Mouse (Mus musculus): ENCODE data around the gene Casc3.
"Not testable (repeated sequence)": the region's sequence is repeated elsewhere in the genome, so short reads cannot be mapped to it uniquely, and the experiment has no call there.

Casc3 gene

GRCm38 (mm10) chr11:98790631-98791205 lies 14.0 kb upstream of the Casc3 start:
- DNase-seq: no peak

- DNase-seq: no peak
Measured at GRCm38 (mm10) chr11:98791448-98791847, 13.3 kb upstream of the Casc3 start.

DNA sequence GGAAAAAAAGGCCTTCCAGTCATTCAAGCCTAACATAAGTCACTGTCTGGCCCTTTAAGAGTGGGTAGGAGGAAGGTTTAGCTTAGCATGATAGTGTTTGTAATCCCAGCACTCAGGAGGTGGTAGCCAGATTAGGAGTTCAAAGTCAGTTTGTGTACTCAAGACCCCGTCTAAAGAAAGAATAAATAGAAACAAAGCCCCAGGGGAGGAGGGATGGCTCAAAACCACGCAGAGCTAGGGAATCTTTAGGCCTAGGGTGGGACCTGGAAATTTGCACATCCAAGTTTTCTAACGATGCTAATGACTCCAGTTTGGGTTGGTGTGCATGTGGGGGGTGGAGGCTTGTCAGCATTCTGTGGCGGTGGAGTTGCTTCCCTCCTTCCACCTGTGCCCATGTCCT lies 12.6 kb upstream of the Casc3 start:
- DNase-seq: no peak

- no peak for DNase-seq
Measured at GRCm38 (mm10) chr11:98794469-98795014, 10.2 kb upstream of the Casc3 start.

DNA sequence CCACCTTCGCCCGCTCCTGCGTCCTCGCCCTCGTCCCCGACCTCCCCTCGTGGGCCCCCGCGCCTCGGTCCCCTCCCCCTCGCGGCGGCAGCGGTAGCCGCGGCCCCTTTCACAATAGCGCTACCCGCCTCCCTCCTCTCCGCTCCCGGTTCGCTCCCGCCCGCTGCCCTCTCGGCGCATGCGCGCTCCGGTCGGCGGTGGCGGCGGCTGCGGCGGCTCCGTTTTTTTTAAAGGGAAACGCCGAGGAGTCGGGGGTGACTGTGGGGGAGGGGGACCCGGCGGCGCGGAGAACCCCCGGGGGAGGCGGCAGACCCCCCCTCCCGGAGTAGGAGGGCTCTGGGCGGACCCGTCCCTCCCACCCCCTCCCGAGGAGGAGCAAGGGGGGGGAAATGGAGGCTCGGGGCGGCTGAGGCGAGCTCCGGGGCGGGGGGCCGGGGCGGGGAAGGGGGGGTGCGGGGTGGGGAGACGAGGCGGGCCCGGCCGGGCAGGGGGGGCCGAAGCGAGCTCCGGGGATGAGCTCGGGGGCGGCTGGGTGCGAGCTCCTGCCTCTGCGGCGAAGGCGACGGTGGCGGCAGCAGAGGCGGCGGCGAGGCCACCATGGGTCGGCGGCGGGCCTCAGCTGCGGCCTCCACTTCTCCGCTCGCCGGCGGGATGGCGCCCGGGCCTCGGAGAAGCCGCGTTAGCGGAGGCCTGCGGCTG lies 9.5 kb upstream of the Casc3 start, which contains the start of gene Msl1:
TSS of gene Msl1 (plus strand) at position 502 of the 699 bp plus-strand sequence.
- peak; percentile 93 for DNase-seq

DNA sequence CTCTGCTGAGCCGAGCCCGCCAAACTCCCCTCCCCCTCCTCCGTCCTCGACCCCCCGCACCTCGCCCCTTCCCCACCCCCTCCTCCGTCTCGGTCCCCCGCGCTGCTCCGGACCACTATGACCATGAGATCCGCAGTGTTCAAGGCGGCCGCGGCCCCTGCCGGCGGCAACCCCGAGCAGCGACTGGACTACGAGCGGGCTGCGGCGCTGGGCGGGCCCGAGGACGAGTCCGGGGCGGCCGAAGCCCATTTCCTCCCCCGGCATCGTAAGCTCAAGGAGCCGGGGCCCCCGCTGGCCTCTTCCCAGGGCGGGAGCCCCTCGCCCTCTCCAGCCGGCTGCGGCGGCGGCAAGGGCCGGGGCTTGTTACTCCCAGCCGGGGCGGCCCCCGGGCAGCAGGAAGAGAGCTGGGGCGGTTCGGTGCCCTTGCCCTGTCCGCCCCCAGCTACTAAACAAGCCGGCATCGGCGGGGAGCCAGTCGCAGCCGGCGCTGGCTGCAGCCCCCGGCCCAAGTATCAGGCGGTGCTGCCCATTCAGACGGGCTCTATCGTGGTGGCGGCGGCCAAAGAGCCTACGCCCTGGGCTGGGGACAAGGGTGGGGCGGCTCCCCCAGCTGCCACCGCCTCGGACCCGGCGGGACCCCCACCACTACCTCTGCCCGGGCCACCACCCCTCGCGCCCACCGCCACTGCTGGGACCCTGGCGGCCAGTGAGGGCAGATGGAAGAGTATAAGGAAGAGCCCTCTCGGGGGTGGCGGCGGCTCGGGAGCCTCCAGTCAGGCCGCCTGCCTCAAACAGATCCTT lies 8.8 kb upstream of the Casc3 start:
- peak; percentile 64 for DNase-seq

DNA sequence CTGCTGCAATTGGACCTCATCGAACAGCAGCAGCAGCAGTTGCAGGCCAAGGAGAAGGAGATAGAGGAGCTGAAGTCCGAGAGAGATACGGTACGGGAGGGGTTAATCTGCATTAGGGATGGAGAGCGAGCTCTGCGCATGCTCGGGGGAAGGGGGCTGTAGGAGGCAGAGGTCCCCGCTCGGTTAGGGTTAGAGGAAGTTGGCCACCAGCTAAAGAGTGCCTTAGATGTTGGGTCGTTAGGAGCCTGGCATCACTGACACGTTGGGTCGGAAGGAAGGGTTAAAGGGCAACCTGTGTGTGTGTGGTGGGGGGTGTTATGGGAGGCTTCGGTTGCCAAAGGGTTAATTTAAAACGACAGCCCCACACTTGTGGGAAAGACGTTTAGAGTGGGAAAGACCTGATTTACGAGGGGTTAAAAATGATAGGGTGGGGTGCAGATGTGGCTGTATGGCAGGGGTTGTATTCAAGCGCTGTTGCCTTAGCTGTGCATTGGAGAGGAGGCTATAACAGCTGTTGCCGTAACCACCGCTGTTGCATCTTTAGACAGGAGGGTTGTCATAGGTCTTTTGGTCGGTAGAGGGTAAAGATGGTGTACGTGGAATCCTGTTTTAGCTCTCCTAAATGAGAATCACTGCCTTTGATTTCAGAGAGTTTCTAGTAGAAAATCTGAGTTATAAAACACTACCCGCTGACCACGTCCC lies 8.0 kb upstream of the Casc3 start:
- DNase-seq: peak; percentile 82

GRCm38 (mm10) chr11:98797306-98797705 lies 7.4 kb upstream of the Casc3 start:
- no peak for DNase-seq

GRCm38 (mm10) chr11:98797909-98798308 lies 6.8 kb upstream of the Casc3 start:
- no peak for DNase-seq

- DNase-seq: no peak
Measured at GRCm38 (mm10) chr11:98808417-98808816, 3.7 kb downstream of the Casc3 start.

DNA sequence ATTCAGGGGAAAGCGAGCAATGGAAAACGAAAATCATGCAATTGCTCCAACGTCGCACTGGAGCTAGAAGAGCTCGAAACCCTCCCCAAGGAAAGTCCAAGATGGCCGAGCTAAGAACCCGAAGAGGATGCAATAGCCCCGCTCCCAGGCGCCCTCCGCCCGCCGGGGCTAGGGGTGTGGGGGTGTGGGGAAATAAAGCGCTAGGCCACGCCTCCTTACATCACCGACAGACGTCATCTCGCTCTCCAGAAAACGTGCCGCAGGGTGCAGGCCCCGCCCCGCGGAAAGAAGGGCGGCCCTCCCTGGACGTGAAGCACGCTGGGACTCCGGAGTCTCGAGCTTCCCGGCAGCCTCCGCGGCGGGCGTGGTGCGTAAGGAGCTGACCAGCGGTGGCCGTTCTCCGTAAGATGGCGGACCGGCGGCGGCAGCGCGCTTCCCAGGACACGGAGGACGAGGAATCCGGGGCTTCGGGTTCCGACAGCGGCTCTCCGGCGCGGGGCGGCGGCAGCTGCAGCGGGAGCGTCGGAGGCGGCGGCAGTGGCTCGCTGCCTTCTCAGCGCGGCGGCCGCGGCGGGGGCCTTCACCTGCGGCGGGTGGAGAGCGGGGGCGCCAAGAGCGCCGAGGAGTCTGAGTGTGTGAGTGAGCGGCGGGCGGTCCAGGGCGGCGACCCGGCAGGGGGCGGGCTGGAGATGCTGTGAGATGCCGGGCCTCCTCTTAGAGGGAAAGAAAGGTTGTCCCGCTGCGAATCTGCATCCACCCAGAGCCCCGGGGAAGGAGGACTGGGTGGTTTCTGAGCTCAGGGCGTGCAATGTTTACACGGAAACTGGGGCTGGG lies 5.0 kb downstream of the Casc3 start:
- DNase-seq: peak; percentile 99

- DNase-seq: no peak
Measured at GRCm38 (mm10) chr11:98810686-98811085, 6.0 kb downstream of the Casc3 start.

DNA sequence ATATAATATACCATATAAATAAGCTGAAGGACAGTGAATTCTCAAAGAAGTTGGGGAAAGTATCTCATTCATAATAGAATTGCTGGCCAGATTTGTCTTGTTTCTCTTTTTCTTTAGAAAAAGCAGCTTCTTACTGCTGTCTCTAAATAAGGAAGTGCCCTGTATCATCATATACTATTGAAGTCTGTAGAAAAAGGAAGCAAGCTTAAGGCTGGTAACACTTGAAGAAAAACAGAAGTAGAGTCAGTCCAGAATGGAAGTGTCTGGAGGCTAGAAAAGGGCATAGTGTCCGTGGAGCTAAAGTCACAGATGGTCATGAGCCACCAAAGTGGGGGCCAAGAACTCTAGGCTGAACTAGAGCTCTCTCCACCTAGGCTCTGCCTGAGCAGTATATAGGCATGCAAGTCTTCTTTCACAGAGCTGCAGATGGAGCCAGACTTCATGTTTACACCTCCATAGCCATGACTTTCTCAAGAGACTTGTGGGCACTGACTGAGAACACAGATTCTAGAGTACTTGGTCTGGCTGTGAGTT lies 12.1 kb downstream of the Casc3 start:
- no peak for DNase-seq

DNA sequence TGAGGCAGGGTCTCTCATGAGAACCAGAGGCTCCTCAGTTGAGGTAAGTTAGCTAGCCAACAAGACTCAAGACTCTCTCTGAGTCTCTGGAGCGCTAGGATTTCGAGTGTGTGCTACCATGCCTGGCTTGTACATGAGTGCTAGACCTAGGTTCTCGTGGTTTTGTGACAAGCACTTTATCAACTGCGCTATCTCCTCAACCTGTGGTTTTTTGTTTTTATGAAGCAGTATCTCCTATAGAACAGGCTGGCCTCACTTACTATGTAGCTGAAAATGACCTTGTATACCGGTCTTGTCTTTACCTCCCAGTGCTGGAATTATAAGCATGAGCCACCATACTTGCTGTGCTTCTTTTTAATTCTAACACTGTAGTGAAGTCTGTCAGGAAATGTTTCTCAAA lies 16.3 kb downstream of the Casc3 start:
- DNase-seq: no peak

- not testable (repeated sequence) for DNase-seq
Measured at GRCm38 (mm10) chr11:98826071-98826470, 21.4 kb downstream of the Casc3 start.

DNA sequence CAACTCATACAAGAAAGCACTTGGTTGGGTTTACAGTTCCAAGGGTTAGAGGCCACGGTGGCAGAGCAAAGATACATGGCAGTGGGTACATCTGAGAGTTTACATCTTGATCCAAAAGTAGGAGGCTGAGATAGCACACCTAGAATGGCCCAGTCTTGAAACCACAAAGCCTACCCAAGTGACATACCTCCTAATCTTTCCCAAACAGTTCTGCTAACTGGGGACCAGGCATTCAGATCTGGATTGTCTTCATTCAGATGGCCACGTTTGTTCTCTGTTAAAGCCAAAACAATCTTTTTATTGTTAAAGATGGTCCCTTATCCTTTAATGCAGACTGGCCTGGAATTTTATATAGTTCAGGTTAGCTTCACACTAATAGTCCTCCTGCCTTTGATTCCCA lies 23.2 kb downstream of the Casc3 start:
- no peak for DNase-seq

DNA sequence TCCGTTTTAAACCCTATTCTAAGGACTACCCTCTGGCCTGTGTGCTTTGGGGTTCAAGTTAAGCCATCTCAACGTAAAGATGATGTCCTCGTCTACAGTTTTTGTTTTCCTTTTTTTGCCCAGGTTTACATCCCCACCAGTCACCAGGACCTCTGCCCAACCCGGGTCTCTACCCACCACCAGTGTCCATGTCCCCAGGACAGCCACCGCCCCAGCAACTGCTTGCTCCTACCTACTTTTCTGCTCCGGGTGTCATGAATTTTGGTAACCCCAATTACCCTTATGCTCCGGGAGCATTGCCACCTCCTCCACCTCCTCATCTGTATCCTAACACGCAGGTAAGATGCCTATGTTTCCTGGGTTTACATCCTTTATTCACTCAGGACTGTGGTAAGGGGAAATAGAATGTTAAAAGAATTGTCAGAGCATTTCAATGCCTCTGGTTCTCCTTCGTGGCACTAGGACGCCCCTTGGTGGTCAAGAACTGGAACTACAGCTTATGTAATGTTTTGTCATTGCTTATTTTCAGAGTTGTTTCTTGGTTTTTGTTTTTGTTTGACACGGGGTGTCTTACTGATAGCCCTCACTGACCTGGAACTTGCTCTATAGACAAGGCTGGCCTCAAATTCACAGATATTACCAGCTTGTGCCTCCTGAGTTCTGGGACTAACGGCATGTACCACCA lies 24.5 kb downstream of the Casc3 start:
- peak; percentile 45 for DNase-seq

DNA sequence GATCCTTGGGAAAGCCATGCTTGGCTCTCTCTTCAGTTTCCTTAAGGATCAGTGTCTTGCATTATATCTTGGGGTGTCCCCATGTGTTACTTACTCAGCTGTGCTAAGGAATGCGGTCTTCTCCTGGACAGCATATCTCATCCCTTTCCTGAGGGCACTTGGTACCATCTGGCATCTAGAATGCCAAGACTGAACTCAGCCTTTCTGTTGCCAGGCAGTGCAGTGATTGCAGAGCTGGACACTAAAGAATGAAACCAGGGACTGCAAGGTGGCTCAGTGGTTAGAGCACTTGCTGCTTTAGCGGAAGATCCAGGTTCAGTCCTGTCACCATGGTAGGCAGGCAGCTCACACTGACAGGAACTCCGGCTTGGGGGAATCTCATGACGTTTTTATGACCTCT lies 25.2 kb downstream of the Casc3 start:
- DNase-seq: no peak

DNA sequence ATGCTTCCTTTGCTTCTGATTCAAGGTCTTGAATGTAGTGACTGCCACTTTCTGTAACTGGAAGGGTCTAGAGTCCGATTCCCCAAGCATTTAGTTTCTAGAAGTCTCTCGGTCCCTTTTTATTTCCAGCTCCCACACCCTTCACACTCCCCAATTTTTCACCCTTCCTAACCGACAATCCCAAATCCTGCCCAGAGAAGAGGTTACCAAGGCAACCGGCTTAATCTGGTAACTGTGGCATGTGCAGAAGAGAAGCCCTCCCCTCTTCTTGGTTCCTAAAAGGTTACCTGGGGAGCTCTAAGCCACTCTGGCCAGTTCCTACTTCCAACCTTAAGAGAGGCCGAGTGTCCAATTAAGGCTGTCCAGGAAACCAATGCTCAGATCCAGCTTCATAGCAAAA lies 30.6 kb downstream of the Casc3 start:
- no peak for DNase-seq

DNA sequence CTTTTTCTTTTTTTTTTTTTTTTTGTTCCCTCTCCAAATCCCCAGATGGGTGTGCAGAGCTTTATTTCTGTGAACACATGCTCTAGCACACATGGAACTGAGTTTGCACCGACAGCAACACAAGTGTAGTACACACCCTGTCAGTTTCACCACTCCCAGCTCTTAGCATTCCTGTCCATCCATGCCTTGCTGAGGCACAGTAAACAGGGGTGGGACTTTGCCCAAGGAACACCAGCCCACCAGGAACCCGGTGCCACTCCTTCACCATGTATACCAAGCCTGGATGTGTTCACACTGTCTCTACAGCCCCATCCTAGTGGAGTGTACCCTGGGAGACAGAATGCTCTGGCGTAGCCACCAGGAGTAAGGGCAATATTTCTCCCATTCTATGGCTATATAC lies 31.0 kb downstream of the Casc3 start:
- no peak for DNase-seq

- DNase-seq: no peak
Measured at GRCm38 (mm10) chr11:98836128-98836527, 31.4 kb downstream of the Casc3 start.

Measured in thymus, postnatal 14 days (tissue).